14 mouse cellular contexts compared by ENCODE assay signal in genomic region chr5:21544821-21545220, GRCm38 (mm10). TPM values are rescaled to one million over a fixed set of nuclear protein-coding genes. Genes with fewer than 3 reads are reported as not detected.
DNase-seq lines count a peak whose midpoint lies in the region; ATAC-seq and TF ChIP-seq lines count a peak whose summit lies in the region.
"Had no signal": no experiment of that assay in that cellular context is flagged by ENCODE, and none has a peak within 500 bp of the region (broad histone marks: within the 10 kb centered on the region; RNA-seq: fewer than 3 reads in every experiment).

No protein-coding gene starts in this region.

- peaks cover 19% of the 10 kb centered on the region for H3K4me1 ChIP-seq in kidney, embryonic 16.5 days (ENCODE audit: insufficient read depth, low read length)
- no peaks in the 10 kb centered on the region for H3K4me1 ChIP-seq in embryonic facial prominence, embryonic 11.5 days (ENCODE audit: control insufficient read depth, insufficient read depth, low read length)
- H3K4me1 ChIP-seq in limb, embryonic 12.5 days (replicated peaks), result peaks cover 30% of the 10 kb centered on the region
- no peaks in the 10 kb centered on the region for H3K4me1 ChIP-seq in hindbrain, postnatal 0 days (ENCODE audit: insufficient read depth, low read length)

- no peaks in the 10 kb centered on the region for H3K27me3 ChIP-seq in kidney, embryonic 16.5 days (ENCODE audit: insufficient read depth, low read length)
- H3K27me3 ChIP-seq in embryonic facial prominence, embryonic 11.5 days (ENCODE audit: control insufficient read depth, insufficient read depth, low read length), result no peaks in the 10 kb centered on the region
- H3K27me3 ChIP-seq in limb, embryonic 12.5 days, result no peaks in the 10 kb centered on the region
- H3K27me3 ChIP-seq in hindbrain, postnatal 0 days (ENCODE audit: insufficient read depth, low read length), result no peaks in the 10 kb centered on the region
- H3K27me3 ChIP-seq: CH12.LX; forebrain, embryonic 12.5 days had no signal

- peak overlapping the region; percentile 55 for H3K4me3 ChIP-seq in kidney, embryonic 16.5 days (ENCODE audit: low read length)
- H3K4me3 ChIP-seq in embryonic facial prominence, embryonic 11.5 days (ENCODE audit: low read depth, low read length), result peak overlapping the region; percentile 13
- H3K4me3 ChIP-seq in limb, embryonic 12.5 days (replicated peaks), result peak overlapping the region; percentile 48
- no peak overlapping the region for H3K4me3 ChIP-seq in hindbrain, postnatal 0 days (ENCODE audit: low read length)
- H3K4me3 ChIP-seq: forebrain, embryonic 12.5 days had no signal

- peak overlapping the region; percentile 95 for H3K27ac ChIP-seq in kidney, embryonic 16.5 days (ENCODE audit: low read length)
- H3K27ac ChIP-seq in embryonic facial prominence, embryonic 11.5 days (replicated peaks; ENCODE audit: low read depth, low read length), result no peak overlapping the region
- peak overlapping the region; percentile 95 for H3K27ac ChIP-seq in limb, embryonic 12.5 days
- no peak overlapping the region for H3K27ac ChIP-seq in hindbrain, postnatal 0 days
- H3K27ac ChIP-seq: forebrain, embryonic 12.5 days; liver, embryonic 14.5 days had no signal

- H3K4me2 ChIP-seq in kidney, embryonic 16.5 days (replicated peaks; ENCODE audit: low read depth, low read length), result peak overlapping the region; percentile 56
- H3K4me2 ChIP-seq in embryonic facial prominence, embryonic 11.5 days (ENCODE audit: low read depth, low read length), result peak overlapping the region; percentile 39; the same call in 1 of the 2 replicates
- H3K4me2 ChIP-seq in limb, embryonic 12.5 days, result peak overlapping the region; percentile 61
- no peak overlapping the region for H3K4me2 ChIP-seq in hindbrain, postnatal 0 days (ENCODE audit: low read depth, low read length)
- H3K4me2 ChIP-seq: forebrain, embryonic 12.5 days had no signal

- DNase-seq in kidney, adult 11 months, result no peak
- DNase-seq in embryonic facial prominence, embryonic 11.5 days (ENCODE audit: low spot score), result peak; percentile 57
- peak; percentile 36 to 67 for DNase-seq in heart, adult 9 months (ENCODE audit: low spot score in 2 of 2)
- no peak for DNase-seq in left cerebral cortex, adult 8-10 months (ENCODE audit: low spot score in 2 of 2)
- DNase-seq in hindbrain, postnatal 0 days (ENCODE audit: low spot score), result no peak
- DNase-seq in cerebellum, adult 11-12 months, result no peak
- DNase-seq: right cerebral cortex, postnatal 25 days; thymus, postnatal 25 days had no signal

- TF ChIP-seq CTCF in hindbrain, postnatal 0 days (IDR thresholded peaks at IDR 0.05; ENCODE audit: low read depth), result no peak

- ATAC-seq in kidney, embryonic 16.5 days (ENCODE audit: low FRiP score, low TSS enrichment), result no peak
- no peak for ATAC-seq in embryonic facial prominence, embryonic 11.5 days (replicated peaks; ENCODE audit: insufficient number of reproducible peaks, low FRiP score, low TSS enrichment, low read depth)
- ATAC-seq in limb, embryonic 12.5 days (ENCODE audit: insufficient number of reproducible peaks, insufficient read depth, low FRiP score, low TSS enrichment, low read depth), result no peak
- no peak for ATAC-seq in hindbrain, postnatal 0 days
- ATAC-seq: activated CD4-positive, CD25-positive, alpha-beta regulatory T cell, adult 4 months had no signal

- no peaks in the 10 kb centered on the region for H3K36me3 ChIP-seq in kidney, embryonic 16.5 days (ENCODE audit: insufficient read depth, low read length)
- H3K36me3 ChIP-seq in embryonic facial prominence, embryonic 11.5 days (replicated peaks; ENCODE audit: control insufficient read depth, insufficient read depth, low read depth, low read length), result no peaks in the 10 kb centered on the region
- H3K36me3 ChIP-seq in limb, embryonic 12.5 days, result peaks cover 14% of the 10 kb centered on the region
- no peaks in the 10 kb centered on the region for H3K36me3 ChIP-seq in hindbrain, postnatal 0 days (ENCODE audit: insufficient read depth, low read length)
- H3K36me3 ChIP-seq: forebrain, embryonic 12.5 days had no signal

- 43% methylated on average over 3 of the region's 3 CpGs for WGBS in kidney, embryonic 16.5 days
- 38% methylated on average over 3 of the region's 3 CpGs for WGBS in embryonic facial prominence, embryonic 11.5 days
- 28% methylated on average over 3 of the region's 3 CpGs for WGBS in limb, embryonic 12.5 days
- WGBS in hindbrain, postnatal 0 days, result 61% methylated on average over 3 of the region's 3 CpGs

- H3K9ac ChIP-seq in kidney, embryonic 16.5 days (replicated peaks; ENCODE audit: low read length), result peak overlapping the region; percentile 15; the same call in 1 of the 2 replicates
- no peak overlapping the region for H3K9ac ChIP-seq in embryonic facial prominence, embryonic 11.5 days (replicated peaks; ENCODE audit: low read length)
- H3K9ac ChIP-seq in limb, embryonic 12.5 days (replicated peaks), result no peak overlapping the region; the same call in 1 of the 2 replicates
- no peak overlapping the region for H3K9ac ChIP-seq in hindbrain, postnatal 0 days (replicated peaks; ENCODE audit: low read length)
- H3K9ac ChIP-seq: forebrain, embryonic 12.5 days; liver, embryonic 14.5 days had no signal

- H3K9me3 ChIP-seq in kidney, embryonic 16.5 days (ENCODE audit: low read length), result peaks cover 3% of the 10 kb centered on the region; the same call in 1 of the 2 replicates
- no peaks in the 10 kb centered on the region for H3K9me3 ChIP-seq in embryonic facial prominence, embryonic 11.5 days (replicated peaks; ENCODE audit: control insufficient read depth, low read length)
- peaks cover 5% of the 10 kb centered on the region; the same call in 1 of the 2 replicates for H3K9me3 ChIP-seq in limb, embryonic 12.5 days
- H3K9me3 ChIP-seq in hindbrain, postnatal 0 days (ENCODE audit: low read length), result no peaks in the 10 kb centered on the region
- H3K9me3 ChIP-seq: forebrain, embryonic 12.5 days had no signal

RNA-seq across cellular contexts. Expression of gene Lrrc17, which starts 1.5 kb away (rescaled TPM):
- 43.8 and 48.5 TPM in 2 replicates for polyA plus RNA-seq in kidney, embryonic 16.5 days (2015; fragmentation: Nextera tagmentation; extraction: Ambion mirVana)
- 40.2 and 42.8 TPM in 2 replicates for polyA plus RNA-seq in embryonic facial prominence, embryonic 11.5 days (2014; fragmentation: Nextera tagmentation; extraction: Ambion mirVana)
- 51.3 and 61.0 TPM in 2 replicates for polyA plus RNA-seq in limb, embryonic 12.5 days (2016; fragmentation: Nextera tagmentation; extraction: Ambion mirVana)
- total RNA-seq in left cerebral cortex, adult 8-10 months (2022), result under 1 TPM; 0.44 to 0.93 (median 0.54) TPM
- total RNA-seq in hindbrain, postnatal 0 days (2014; rRNA removed), result 1.9 and 2.9 TPM in 2 replicates
- polyA plus RNA-seq in hindbrain, postnatal 0 days (2015; fragmentation: Nextera tagmentation; extraction: Ambion mirVana), result 3.3 and 3.9 TPM in 2 replicates
- total RNA-seq: CH12.LX had no signal

Comparison
In these comparisons a context has a peak if more than half of its experiments do, and no peak if none do; other contexts are left out.
1. H3K27ac ChIP-seq: peak in kidney, embryonic 16.5 days (single experiment) and limb, embryonic 12.5 days (single experiment); none in embryonic facial prominence, embryonic 11.5 days (single experiment) and hindbrain, postnatal 0 days (single experiment).
2. DNase-seq: peak in embryonic facial prominence, embryonic 11.5 days (single experiment) and heart, adult 9 months (2 of 2); none in kidney, adult 11 months (single experiment), left cerebral cortex, adult 8-10 months (0 of 2), hindbrain, postnatal 0 days (single experiment) and cerebellum, adult 11-12 months (single experiment).